Mouse (Mus musculus) G1E (cell line): ENCODE data around the gene Adam23.

Experiments
- CTCF ChIP-seq: IDR thresholded peaks from 2 replicates; pipeline ENCODE4 v1.5.1; 2012; ENCODE audit warnings: low read depth, low read length, inconsistent platforms, mixed read lengths
- GATA1 ChIP-seq: IDR thresholded peaks from 2 replicates; pipeline ENCODE4 v1.6.1; 2012; ENCODE audit warnings: borderline replicate concordance, low read length, inconsistent platforms, mixed read lengths
- GATA2 ChIP-seq: IDR thresholded peaks from 2 replicates; pipeline ENCODE4 v1.6.1; 2012; ENCODE audit warnings: low read depth, low read length, inconsistent platforms, borderline replicate concordance
- POLR2AphosphoS5 ChIP-seq: IDR thresholded peaks from 2 replicates; pipeline ENCODE4 v1.6.1; 2012; ENCODE audit warnings: low read depth, low read length, inconsistent platforms; ENCODE audit not compliant: insufficient replicate concordance
- TAL1 ChIP-seq: conservative IDR thresholded peaks from 2 replicates; pipeline ENCODE4 v1.6.1; 2012; ENCODE audit warnings: low read depth, low read length, inconsistent platforms, mixed read lengths

DNA sequence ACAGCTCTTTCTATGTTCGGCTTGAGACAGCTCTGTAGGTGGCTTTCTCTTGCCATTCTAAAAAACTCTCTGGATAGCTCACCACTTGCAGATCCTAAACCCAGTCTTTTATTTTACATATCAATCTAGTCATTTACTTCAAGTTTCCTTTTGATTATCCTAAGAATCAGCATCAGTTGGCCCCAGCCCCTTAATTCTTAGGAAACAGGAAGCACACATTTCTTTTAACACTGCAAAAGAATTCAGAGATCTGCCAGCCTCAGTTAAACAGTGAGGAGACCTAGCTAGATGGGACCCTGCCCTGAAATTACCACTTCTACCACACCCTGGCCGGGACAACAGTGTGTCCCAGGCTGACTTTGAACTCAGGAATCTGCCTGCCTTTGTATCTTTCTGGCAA is 3.5 kb upstream of the Adam23 start:
- TF ChIP-seq CTCF = no peak
- TF ChIP-seq GATA1 = no peak
- TF ChIP-seq POLR2AphosphoS5 = no peak
- TF ChIP-seq TAL1 = no peak
- TF ChIP-seq GATA2 = no peak
